Mouse (Mus musculus) gastrocnemius, postnatal 14 days (tissue): ENCODE data around the gene Mgat4b. TPM values are rescaled to one million over a fixed set of nuclear protein-coding genes. Genes with fewer than 3 reads are reported as not detected.

Source experiments
- DNase-seq: peaks from one replicate; pipeline ENCODE4 v3.0.0; 2021; ENCODE audit warnings: mixed read lengths
- intact Hi-C: fragments of 180-260 bp; cut with DNase I; formaldehyde crosslinking; loops from one replicate; pipeline ENCODE4 v1.15.1; 2025; ENCODE audit warnings: low total_unique reads
- total RNA-seq, 2 experiments: library from RNA; stranded (reverse); gene quantifications; 2 replicates each; pipeline ENCODE4 v1.2.3; 2021

Gene Mgat4b
- total RNA-seq, 2 experiments from 2014 or later: 24.8 to 25.5 TPM

GRCm38 (mm10) chr11:50222559-50223276, 12.0 kb downstream of the Mgat4b start:
- no peak for DNase-seq
- intact Hi-C loops: no loop called here

- intact Hi-C loops: no loop called here
- no peak for DNase-seq
These were observed 13.3 kb downstream of the Mgat4b start for GRCm38 (mm10) chr11:50223783-50224662.

GRCm38 (mm10) chr11:50224671-50225530, 14.2 kb downstream of the Mgat4b start:
- intact Hi-C loops: no loop called here
- DNase-seq: peak; percentile 90

GRCm38 (mm10) chr11:50225611-50226378, 15.1 kb downstream of the Mgat4b start:
- peak; percentile 64 for DNase-seq
- intact Hi-C loops: no loop called here

GRCm38 (mm10) chr11:50226406-50226805, 15.7 kb downstream of the Mgat4b start:
- intact Hi-C loops: no loop called here
- no peak for DNase-seq

GRCm38 (mm10) chr11:50227226-50227625, 16.5 kb downstream of the Mgat4b start:
- DNase-seq: no peak
- intact Hi-C loops: no loop called here

- intact Hi-C loops: no loop called here
- no peak for DNase-seq
These were observed 17.0 kb downstream of the Mgat4b start for GRCm38 (mm10) chr11:50227736-50228135.

GRCm38 (mm10) chr11:50228772-50229171, 18.1 kb downstream of the Mgat4b start:
- DNase-seq: no peak
- intact Hi-C loops: no loop called here

GRCm38 (mm10) chr11:50229252-50229910, 18.7 kb downstream of the Mgat4b start:
- DNase-seq: no peak
- intact Hi-C loops: no loop called here

- intact Hi-C loops: loop anchor here (5.0 kb wide), 1 partner anchor 68 kb away; no protein-coding TSS in a partner anchor
- DNase-seq: no peak
These were observed 20.0 kb downstream of the Mgat4b start for GRCm38 (mm10) chr11:50230481-50231304.

GRCm38 (mm10) chr11:50231411-50231810, 20.7 kb downstream of the Mgat4b start:
- no peak for DNase-seq
- intact Hi-C loops: loop anchor here (5.0 kb wide), 1 partner anchor 69 kb away; no protein-coding TSS in a partner anchor

- intact Hi-C loops: loop anchor here (5.0 kb wide), 1 partner anchor 71 kb away; no protein-coding TSS in a partner anchor
- no peak for DNase-seq
These were observed 22.3 kb downstream of the Mgat4b start for GRCm38 (mm10) chr11:50233022-50233421.

GRCm38 (mm10) chr11:50233993-50234392, 23.3 kb downstream of the Mgat4b start:
- DNase-seq: no peak
- intact Hi-C loops: loop anchor here (5.0 kb wide), 1 partner anchor 72 kb away; no protein-coding TSS in a partner anchor

GRCm38 (mm10) chr11:50234606-50235005, 23.9 kb downstream of the Mgat4b start:
- intact Hi-C loops: loop anchor here (5.0 kb wide), 2 partner anchors 72 to 133 kb away; no protein-coding TSS in a partner anchor

GRCm38 (mm10) chr11:50236540-50236936, 25.8 kb downstream of the Mgat4b start:
- DNase-seq: peak; percentile 92
- intact Hi-C loops: loop anchor here (5.0 kb wide), 1 partner anchor 131 kb away; no protein-coding TSS in a partner anchor

More at GRCm38 (mm10) chr11:50234606-50235005, 23.9 kb downstream of the Mgat4b start:
- no peak for DNase-seq

- intact Hi-C loops: loop anchor here (5.0 kb wide), 1 partner anchor 130 kb away; no protein-coding TSS in a partner anchor
- DNase-seq: no peak
These were observed 26.5 kb downstream of the Mgat4b start for GRCm38 (mm10) chr11:50236937-50237835.
